Mouse (Mus musculus) spleen, adult 12 weeks (tissue): ENCODE data around the gene Meis3.
A peak's percentile ranks its signal among the peaks of the same experiment; 100 is the strongest.

Experiments
- DNase-seq: peaks from one replicate; pipeline ENCODE4 v3.0.0; 2022; ENCODE audit warnings: low spot score

Meis3 gene

GRCm38 (mm10) chr7:16160702-16161101 lies 14.2 kb upstream of the Meis3 start:
- DNase-seq: no peak

DNA sequence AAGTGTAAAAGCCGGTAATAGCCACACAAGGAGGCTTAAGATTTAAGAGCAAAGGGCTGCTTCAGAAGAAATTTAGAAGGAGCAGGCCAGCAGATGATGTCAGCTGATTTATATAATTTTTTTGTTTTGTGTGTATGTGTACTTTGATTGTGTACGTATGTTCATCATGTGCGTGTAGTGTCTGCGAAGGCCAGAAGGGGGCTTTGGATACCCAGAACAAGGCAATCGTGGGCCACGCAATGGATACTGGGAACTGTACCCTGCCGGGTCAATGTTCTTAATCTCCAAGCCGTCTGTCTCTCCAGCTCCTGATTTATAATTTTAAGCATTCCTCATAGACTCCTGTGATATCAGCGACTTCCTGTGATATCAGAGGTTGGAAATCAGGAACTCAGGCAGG lies 13.6 kb upstream of the Meis3 start:
- no peak for DNase-seq

- DNase-seq: no peak
These were observed 12.9 kb upstream of the Meis3 start for GRCm38 (mm10) chr7:16162036-16162435.

GRCm38 (mm10) chr7:16172141-16172581 lies 2.7 kb upstream of the Meis3 start:
- DNase-seq: no peak

DNA sequence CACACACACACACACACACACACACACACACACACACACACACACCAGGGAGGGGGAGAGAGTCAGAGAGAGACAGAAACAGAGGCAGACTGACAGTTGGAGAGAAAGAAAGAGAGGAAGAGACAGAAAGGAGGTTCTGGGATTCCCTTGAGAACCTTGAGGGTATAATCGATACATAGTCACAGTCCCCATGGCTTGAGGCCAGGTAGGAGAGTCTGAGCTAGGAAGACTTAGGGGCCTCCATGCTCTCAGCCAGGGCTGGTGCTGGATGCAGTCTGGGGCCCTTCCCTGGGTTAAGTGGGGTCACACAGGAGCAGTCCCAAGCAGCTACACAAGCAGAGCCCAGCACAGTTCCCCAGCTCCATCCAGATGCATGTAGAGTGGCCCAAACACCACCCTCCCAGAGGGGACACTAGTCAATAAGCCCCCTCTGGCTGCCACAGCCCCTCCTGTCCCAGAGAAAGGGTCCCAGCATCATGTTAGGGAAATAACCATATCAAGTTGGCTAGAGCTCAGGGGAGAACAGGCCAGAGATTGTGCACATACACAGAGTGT lies 2.2 kb upstream of the Meis3 start:
- DNase-seq: no peak

- no peak for DNase-seq
These were observed 1.7 kb upstream of the Meis3 start for GRCm38 (mm10) chr7:16173146-16173545.

- DNase-seq: no peak
These were observed 647 bp downstream of the Meis3 start for GRCm38 (mm10) chr7:16175542-16175931.

DNA sequence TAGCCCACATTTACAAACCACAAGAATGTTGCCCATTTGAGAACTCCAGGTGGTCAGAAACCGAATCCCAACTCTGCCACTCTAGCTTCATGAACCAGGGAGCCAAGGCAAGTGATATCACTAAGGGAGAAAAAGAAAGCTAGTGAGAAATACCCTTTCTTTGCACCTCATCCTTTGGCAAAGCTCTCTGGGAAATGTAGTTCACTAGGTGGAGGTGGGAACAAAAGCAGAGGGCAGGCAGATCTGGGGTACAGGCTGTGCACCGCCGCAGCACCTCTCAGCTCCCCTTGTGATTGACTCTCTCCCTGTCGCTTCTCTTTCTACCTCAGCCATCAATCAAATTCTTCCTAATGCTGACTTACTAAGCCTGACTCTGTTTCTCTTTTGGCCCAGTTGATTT lies 3.2 kb downstream of the Meis3 start:
- no peak for DNase-seq

- DNase-seq: no peak
These were observed 8.8 kb downstream of the Meis3 start for GRCm38 (mm10) chr7:16183663-16184062.

GRCm38 (mm10) chr7:16187494-16187893 lies 12.6 kb downstream of the Meis3 start:
- DNase-seq: no peak

GRCm38 (mm10) chr7:16192315-16192714 lies 17.4 kb downstream of the Meis3 start:
- DNase-seq: peak; percentile 48

DNA sequence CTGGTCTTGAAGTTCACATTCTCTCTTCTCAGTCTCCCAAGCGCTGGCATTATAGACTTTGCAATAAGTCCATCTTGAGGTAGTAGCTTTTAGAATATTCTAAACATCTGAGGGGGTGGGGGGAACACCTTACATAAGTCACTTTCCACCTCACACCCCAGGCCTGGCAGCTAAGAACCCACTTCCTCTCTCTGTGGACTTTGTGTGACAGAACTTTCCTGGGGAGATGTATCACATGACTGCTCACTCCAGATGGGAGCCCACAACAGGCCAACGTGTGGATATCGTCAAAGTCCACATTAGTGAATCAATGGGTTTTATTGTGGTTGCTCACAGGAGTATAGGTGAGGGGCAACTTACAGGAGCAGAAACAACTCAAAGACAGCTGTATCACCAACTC lies 18.8 kb downstream of the Meis3 start:
- DNase-seq: no peak

DNA sequence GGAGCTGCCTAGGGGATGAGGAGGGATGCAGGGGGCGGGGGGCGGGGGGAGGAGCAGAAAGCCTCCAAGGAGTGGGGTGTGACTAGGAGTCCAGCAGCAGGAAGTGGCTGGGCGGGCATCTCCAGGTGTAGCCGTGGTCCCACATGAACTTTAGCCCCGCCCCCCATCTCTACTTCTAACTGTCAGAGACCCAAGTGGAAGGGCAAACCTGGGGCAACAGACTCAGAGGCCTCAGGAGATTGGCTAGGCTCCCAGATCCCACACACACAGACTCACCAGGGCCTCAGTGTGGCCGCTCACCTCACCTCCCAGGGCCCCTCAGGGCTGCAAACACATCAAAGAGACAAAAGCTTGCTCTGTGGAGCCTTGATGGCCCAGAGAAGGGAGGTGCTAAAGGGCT lies 21.7 kb downstream of the Meis3 start:
- no peak for DNase-seq

DNA sequence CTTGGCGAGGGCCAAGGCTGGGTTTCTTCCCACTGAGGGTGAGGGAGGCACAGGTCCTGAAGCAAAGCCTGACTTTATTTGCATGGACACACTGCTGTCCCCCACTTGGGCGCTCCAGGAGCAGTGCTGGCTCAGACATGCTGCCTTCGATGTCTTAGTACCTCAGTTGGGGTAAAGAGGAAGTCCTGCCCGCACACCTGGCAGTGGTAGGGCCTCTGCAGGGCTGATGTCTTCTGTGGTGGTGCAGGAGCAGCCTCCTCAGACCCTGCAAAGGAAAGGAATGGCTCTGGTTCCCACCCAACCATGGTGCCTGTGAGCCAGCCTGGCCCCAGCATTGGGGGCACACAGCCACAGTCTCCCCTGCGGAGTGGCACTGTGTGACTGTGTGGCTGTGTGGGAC lies 22.3 kb downstream of the Meis3 start:
- DNase-seq: no peak

DNA sequence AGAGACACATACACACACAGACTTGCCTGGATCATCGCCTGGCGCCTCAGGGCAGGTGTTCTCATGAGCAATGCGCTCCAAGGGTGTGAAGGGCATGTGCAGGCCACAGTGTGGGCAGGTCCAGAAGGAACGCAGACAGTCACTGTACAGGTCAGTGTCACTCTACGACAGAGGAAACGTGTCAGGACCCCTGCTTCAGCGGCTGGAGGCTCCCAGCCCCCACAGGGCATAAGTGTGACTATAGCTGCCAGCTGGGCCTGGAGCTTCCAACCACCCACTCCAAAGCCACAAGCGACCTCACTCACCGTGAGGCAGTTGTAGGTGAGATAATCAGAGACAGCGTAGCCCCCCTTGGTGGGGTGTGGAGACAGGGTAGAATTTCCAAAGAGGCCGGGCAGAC lies 23.6 kb downstream of the Meis3 start:
- no peak for DNase-seq

GRCm38 (mm10) chr7:16201136-16201535 lies 26.2 kb downstream of the Meis3 start:
- no peak for DNase-seq

DNA sequence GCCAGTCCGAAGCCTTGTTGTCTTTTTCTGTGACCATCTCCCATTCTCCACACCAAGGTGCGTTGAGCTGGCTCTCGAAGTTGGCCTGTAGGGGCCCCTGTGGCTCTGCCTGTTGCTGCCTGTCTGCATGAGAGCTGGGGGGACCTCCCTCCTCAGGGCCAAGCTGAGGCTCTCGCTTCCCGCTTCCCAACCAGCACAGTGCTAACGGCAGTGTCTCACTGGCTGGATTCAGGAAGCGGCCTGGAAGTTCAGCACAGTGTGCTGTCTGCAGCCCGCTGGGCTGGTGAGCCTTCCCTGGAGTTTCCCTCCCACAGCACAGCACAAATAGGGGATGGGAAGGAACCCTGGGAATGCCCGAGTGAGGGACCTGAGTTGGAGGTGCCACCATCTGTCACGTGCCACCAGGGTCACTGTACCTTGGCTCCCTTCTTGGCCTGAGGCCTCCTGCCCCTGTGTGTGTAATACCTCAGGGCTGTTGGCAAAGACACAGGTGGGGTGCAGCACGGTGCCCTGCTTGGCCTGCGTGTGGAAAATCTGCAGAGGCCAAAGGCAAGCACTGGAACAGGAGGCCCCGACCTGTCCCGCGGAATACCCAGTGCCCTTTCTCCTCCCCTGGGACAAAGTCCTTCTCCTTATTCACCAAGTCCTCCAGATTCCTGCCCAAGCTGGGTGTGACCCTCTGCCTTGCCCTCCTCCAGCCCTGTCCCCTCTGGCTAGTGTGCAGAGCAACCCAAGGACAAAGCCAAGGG lies 28.0 kb downstream of the Meis3 start:
- DNase-seq: no peak

DNA sequence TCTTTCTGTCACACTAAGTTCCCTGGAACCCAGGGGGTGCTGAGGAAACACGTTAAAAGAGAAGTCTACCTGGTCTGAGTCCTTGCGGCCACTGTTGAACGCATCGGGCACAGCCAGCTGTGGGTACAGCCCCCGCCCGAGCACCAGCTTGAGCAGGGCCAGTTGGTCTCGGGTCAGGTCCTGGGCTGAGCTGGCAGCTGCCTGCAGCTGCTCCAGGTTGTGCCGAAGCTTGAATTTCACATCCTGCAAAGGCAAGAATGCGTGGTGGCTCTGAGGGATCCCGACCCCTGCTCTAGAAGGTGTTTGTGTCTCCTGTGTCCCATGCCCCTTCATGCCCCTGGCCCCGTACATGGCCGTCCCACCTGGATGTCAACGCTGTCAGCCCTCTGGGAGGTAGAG lies 28.6 kb downstream of the Meis3 start:
- no peak for DNase-seq

GRCm38 (mm10) chr7:16204791-16205190 lies 29.9 kb downstream of the Meis3 start:
- no peak for DNase-seq

GRCm38 (mm10) chr7:16207076-16207475 lies 32.2 kb downstream of the Meis3 start:
- DNase-seq: no peak

DNA sequence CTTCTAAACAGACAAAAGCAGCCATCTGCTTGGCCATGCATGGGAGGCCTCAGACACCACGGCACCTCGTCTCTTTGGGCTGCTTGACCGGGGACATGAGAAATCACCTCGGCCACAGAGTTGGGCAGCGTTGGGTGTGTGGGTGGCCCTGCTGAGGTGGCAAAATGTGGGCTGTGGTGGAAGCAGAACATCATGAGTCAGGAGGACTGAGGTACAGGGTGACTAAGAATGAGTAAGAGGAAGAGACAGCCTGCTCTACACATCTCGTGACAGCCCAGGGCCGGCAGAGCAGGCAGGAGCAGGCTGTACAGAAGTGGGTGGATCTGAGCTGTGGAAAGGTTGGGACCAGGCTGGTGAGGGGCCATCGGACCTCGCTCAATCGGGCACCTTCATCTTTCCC lies 32.6 kb downstream of the Meis3 start:
- no peak for DNase-seq

- no peak for DNase-seq
These were observed 34.1 kb downstream of the Meis3 start for GRCm38 (mm10) chr7:16208781-16209665.

DNA sequence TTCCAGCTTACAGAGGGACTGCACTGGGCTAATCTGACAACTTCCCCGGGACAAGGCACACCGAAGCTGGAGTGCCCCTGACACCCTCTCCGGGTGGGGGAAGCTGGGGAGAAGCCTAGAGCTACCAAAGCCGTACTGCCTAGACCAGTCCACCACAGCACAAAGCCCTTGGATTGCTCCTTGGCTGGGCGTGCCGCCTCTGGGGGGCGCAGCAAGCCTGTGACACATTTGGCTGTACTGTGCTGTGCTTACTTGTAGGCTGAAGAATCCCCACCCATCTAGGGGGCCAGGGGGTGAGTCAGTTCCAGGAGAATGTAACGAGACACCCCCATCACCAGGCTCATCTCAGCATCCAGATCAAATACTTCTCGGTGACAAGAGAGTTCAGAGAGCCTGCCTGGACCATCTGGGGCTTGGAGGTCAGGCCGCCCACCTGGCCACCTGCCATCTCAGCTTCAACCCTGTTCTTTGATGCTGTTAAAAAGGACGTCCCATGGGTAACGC lies 36.0 kb downstream of the Meis3 start:
- DNase-seq: no peak
